Mouse (Mus musculus) olfactory bulb, adult 2 months (tissue): ENCODE measurements around the gene Lrsam1.

Source experiments
- CTCF ChIP-seq: fragments of 200-500 bp; IDR thresholded peaks from 2 replicates; pipeline ENCODE4 v1.5.1; 2012; ENCODE audit warnings: low read depth, mild to moderate bottlenecking, low read length, moderate library complexity; ENCODE audit not compliant: insufficient read depth
- POLR2A ChIP-seq: fragments of 200-500 bp; IDR thresholded peaks from 2 replicates; pipeline ENCODE4 v1.6.1; 2012; ENCODE audit warnings: mild to moderate bottlenecking, low read depth, low read length, moderate library complexity; ENCODE audit not compliant: insufficient read depth

DNA sequence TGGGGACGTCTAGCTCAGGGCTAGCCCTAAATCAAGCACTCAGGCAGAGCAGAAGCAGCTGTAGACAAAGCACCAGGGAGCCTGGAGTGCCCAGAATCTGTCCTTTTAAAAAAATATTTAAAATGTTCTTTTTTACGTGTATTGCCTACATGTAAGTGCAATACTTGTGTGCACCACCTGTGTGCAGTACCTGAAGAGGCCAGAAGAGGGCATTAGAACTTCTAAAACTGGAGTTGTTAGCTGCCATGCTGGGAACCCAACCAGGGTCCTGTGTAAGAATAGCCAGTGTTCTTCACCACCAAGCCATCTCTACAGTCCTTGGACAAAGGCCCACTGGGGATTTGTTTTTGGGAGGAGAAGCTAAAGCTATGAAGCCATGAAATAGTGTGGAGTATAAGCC lies 6.8 kb downstream of the Lrsam1 start:
- TF ChIP-seq CTCF (no peak), POLR2A (no peak)
